Mouse (Mus musculus) left cerebral cortex, adult 18-20 months (tissue): Measurements from ENCODE around the gene Tmem143. TPM values are rescaled to one million over a fixed set of nuclear protein-coding genes. Genes with fewer than 3 reads are reported as not detected.
A peak's percentile ranks its signal among the peaks of the same experiment; 100 is the strongest.
"Not testable (repeated sequence)": the region's sequence is repeated elsewhere in the genome, so short reads cannot be mapped to it uniquely, and the experiment has no call there.

ENCODE experiments used
- DNase-seq, 2 experiments: peaks; one replicate each; pipeline ENCODE4 v3.0.0; 2021 to 2022; ENCODE audit warnings: low spot score in 2 of 2, mixed read lengths in 1 of 2
- long read RNA-seq, 2 experiments: library from polyadenylated mRNA; stranded (forward); transcript quantifications; one replicate each; pipeline ENCODE4 v2.0.0; 2021
- total RNA-seq, 2 experiments: library from RNA; stranded (reverse); gene quantifications; 2 replicates each; pipeline ENCODE4 v1.2.3; 2021

Tmem143 gene
- total RNA-seq, result 10 to 100 TPM; 20.9 to 22.0 TPM
- long read RNA-seq, experiment 1, full-length matches to known transcripts, result 3 of 4 reads
- long read RNA-seq, experiment 1, partial matches to known transcripts, result 1 of 4 reads
- long read RNA-seq, experiment 1, other reads (novel, unspliced or antisense), result 0 of 4 reads
- long read RNA-seq, experiment 2, partial matches to known transcripts, result 0 of 4 reads
- long read RNA-seq, experiment 2, other reads (novel, unspliced or antisense), result 1 of 4 reads

- peak; percentile 94 to 95 for DNase-seq
These were observed at the start of gene Tmem143, which contains the start of gene Syngr4 for GRCm38 (mm10) chr7:45896517-45897257. TSS of gene Tmem143 (plus strand) at chr7:45896941. TSS of gene Syngr4 (minus strand) at chr7:45896714.

GRCm38 (mm10) chr7:45848447-45849027, 48.2 kb upstream of the Tmem143 start:
- DNase-seq, result no peak

GRCm38 (mm10) chr7:45850661-45851060, 46.1 kb upstream of the Tmem143 start:
- DNase-seq, result no peak

GRCm38 (mm10) chr7:45853089-45853488, 43.7 kb upstream of the Tmem143 start:
- no peak for DNase-seq

GRCm38 (mm10) chr7:45856950-45857901, 39.5 kb upstream of the Tmem143 start:
- no peak for DNase-seq

GRCm38 (mm10) chr7:45859008-45859407, 37.7 kb upstream of the Tmem143 start:
- DNase-seq, result no peak

- no peak for DNase-seq
These were observed 33.9 kb upstream of the Tmem143 start for GRCm38 (mm10) chr7:45862804-45863203.

GRCm38 (mm10) chr7:45864435-45864834, 32.3 kb upstream of the Tmem143 start:
- no peak for DNase-seq

- peak; percentile 64 to 76 for DNase-seq
These were observed 30.5 kb upstream of the Tmem143 start for GRCm38 (mm10) chr7:45865925-45866910.

- DNase-seq, result no peak
These were observed 28.9 kb upstream of the Tmem143 start for GRCm38 (mm10) chr7:45867871-45868270.

GRCm38 (mm10) chr7:45869107-45869670, 27.6 kb upstream of the Tmem143 start:
- DNase-seq, result no peak

GRCm38 (mm10) chr7:45869787-45870186, 27.0 kb upstream of the Tmem143 start:
- DNase-seq, result no peak

GRCm38 (mm10) chr7:45870282-45871058, 26.3 kb upstream of the Tmem143 start:
- peak in 1 of 2 experiments; percentile 12 for DNase-seq

- DNase-seq, result peak; percentile 88 to 90
These were observed 24.1 kb upstream of the Tmem143 start, which contains the start of gene Kdelr1 for GRCm38 (mm10) chr7:45872624-45873023. TSS of gene Kdelr1 (plus strand) at chr7:45872772.

GRCm38 (mm10) chr7:45873061-45873947, 23.4 kb upstream of the Tmem143 start:
- peak; percentile 36 to 55 for DNase-seq

GRCm38 (mm10) chr7:45876895-45877294, 19.8 kb upstream of the Tmem143 start:
- DNase-seq, result no peak

GRCm38 (mm10) chr7:45878278-45878677, 18.5 kb upstream of the Tmem143 start, which contains the start of gene Grin2d:
TSS of gene Grin2d (minus strand) at chr7:45878378.
- not testable (repeated sequence) for DNase-seq
